Mouse (Mus musculus): ENCODE measurements at regions not wholly inside any gene's neighbourhood (a gene's known extent, or its start where the extent isn't known, plus 50 kb on each side); places are given as distances from the start of the nearest gene placed in this dataset.
A peak's percentile ranks its signal among the peaks of the same experiment; 100 is the strongest.

- Histone ChIP-seq H3K9me3 (ENCODE audit: control insufficient read depth, low read length) (peaks cover 4% of the 10 kb centered on the region; the same call in 1 of the 2 replicates), H3K4me1 (replicated peaks; ENCODE audit: control insufficient read depth, insufficient read depth, low read length) (peaks cover 25% of the 10 kb centered on the region), H3K4me3 (ENCODE audit: low read length) (no peak overlapping the region), H3K9ac (ENCODE audit: low read length) (no peak overlapping the region), H3K27ac (ENCODE audit: low read length) (no peak overlapping the region), H3K27me3 (ENCODE audit: control insufficient read depth, insufficient read depth, low read depth, low read length) (no peaks in the 10 kb centered on the region), H3K36me3 (ENCODE audit: control insufficient read depth, insufficient read depth, low read length) (no peaks in the 10 kb centered on the region), H3K4me2 (ENCODE audit: low read depth, low read length) (no peak overlapping the region)
- ATAC-seq (ENCODE audit: low read depth), result no peak
- WGBS, result 55% methylated on average over 9 of the region's 9 CpGs
Measured at GRCm38 (mm10) chr13:51899319-51900042, 53.0 kb downstream of the Gadd45g start.

GRCm38 (mm10) chr13:51900043-51900440 lies 53.6 kb downstream of the Gadd45g start:
- Histone ChIP-seq H3K9me3 (ENCODE audit: control insufficient read depth, low read length) (peaks cover 1% of the 10 kb centered on the region; the same call in 1 of the 2 replicates), H3K4me1 (replicated peaks; ENCODE audit: control insufficient read depth, insufficient read depth, low read length) (peaks cover 25% of the 10 kb centered on the region), H3K27ac (ENCODE audit: low read length) (no peak overlapping the region), H3K27me3 (ENCODE audit: control insufficient read depth, insufficient read depth, low read depth, low read length) (no peaks in the 10 kb centered on the region), H3K36me3 (ENCODE audit: control insufficient read depth, insufficient read depth, low read length) (no peaks in the 10 kb centered on the region), H3K9ac (ENCODE audit: low read length) (no peak overlapping the region), H3K4me2 (ENCODE audit: low read depth, low read length) (no peak overlapping the region), H3K4me3 (ENCODE audit: low read length) (no peak overlapping the region)
- 65% methylated on average over 3 of the region's 3 CpGs for WGBS
- ATAC-seq (ENCODE audit: low read depth), result no peak

- Histone ChIP-seq H3K36me3 (ENCODE audit: control insufficient read depth, insufficient read depth, low read length) (no peaks in the 10 kb centered on the region), H3K27ac (ENCODE audit: low read length) (peak overlapping the region; percentile 94), H3K4me2 (ENCODE audit: low read depth, low read length) (peak overlapping the region; percentile 43), H3K27me3 (ENCODE audit: control insufficient read depth, insufficient read depth, low read depth, low read length) (no peaks in the 10 kb centered on the region), H3K4me1 (replicated peaks; ENCODE audit: control insufficient read depth, insufficient read depth, low read length) (peaks cover 24% of the 10 kb centered on the region), H3K9ac (ENCODE audit: low read length) (peak overlapping the region; percentile 48), H3K4me3 (ENCODE audit: low read length) (peak overlapping the region; percentile 16), H3K9me3 (ENCODE audit: control insufficient read depth, low read length) (no peaks in the 10 kb centered on the region)
- WGBS, result 20% methylated on average over 19 of the region's 19 CpGs
- peak; percentile 87 for ATAC-seq (ENCODE audit: low read depth)
Measured at GRCm38 (mm10) chr13:51902482-51903285, 56.2 kb downstream of the Gadd45g start.

- Histone ChIP-seq H3K27ac (ENCODE audit: low read length) (peak overlapping the region; percentile 94), H3K4me3 (ENCODE audit: low read length) (no peak overlapping the region), H3K4me2 (ENCODE audit: low read depth, low read length) (peak overlapping the region; percentile 43), H3K9ac (ENCODE audit: low read length) (peak overlapping the region; percentile 48), H3K4me1 (replicated peaks; ENCODE audit: control insufficient read depth, insufficient read depth, low read length) (peaks cover 23% of the 10 kb centered on the region), H3K27me3 (ENCODE audit: control insufficient read depth, insufficient read depth, low read depth, low read length) (no peaks in the 10 kb centered on the region), H3K9me3 (ENCODE audit: control insufficient read depth, low read length) (no peaks in the 10 kb centered on the region), H3K36me3 (ENCODE audit: control insufficient read depth, insufficient read depth, low read length) (no peaks in the 10 kb centered on the region)
- 22% methylated on average over 11 of the region's 11 CpGs for WGBS
- ATAC-seq (ENCODE audit: low read depth), result peak; percentile 84
Measured at GRCm38 (mm10) chr13:51903324-51903939, 57.0 kb downstream of the Gadd45g start.

GRCm38 (mm10) chr13:51905270-51905669 lies 58.8 kb downstream of the Gadd45g start:
- 83% methylated on average over 5 of the region's 5 CpGs for WGBS
- ATAC-seq (ENCODE audit: low read depth), result no peak
- no peaks in the 10 kb centered on the region for H3K27me3 ChIP-seq (ENCODE audit: control insufficient read depth, insufficient read depth, low read depth, low read length)

GRCm38 (mm10) chr13:51906103-51906502 lies 59.6 kb downstream of the Gadd45g start:
- WGBS, result 70% methylated on average over 3 of the region's 3 CpGs
- no peaks in the 10 kb centered on the region for H3K9me3 ChIP-seq (ENCODE audit: control insufficient read depth, low read length)
- H3K9ac ChIP-seq (ENCODE audit: low read length), result no peak overlapping the region
- no peak for ATAC-seq (ENCODE audit: low read depth)
- H3K36me3 ChIP-seq (ENCODE audit: control insufficient read depth, insufficient read depth, low read length), result no peaks in the 10 kb centered on the region
- H3K27me3 ChIP-seq (ENCODE audit: control insufficient read depth, insufficient read depth, low read depth, low read length), result no peaks in the 10 kb centered on the region
- no peak overlapping the region for H3K4me2 ChIP-seq (ENCODE audit: low read depth, low read length)
- peaks cover 18% of the 10 kb centered on the region for H3K4me1 ChIP-seq (replicated peaks; ENCODE audit: control insufficient read depth, insufficient read depth, low read length)
- no peak overlapping the region for H3K27ac ChIP-seq (ENCODE audit: low read length)
- no peak overlapping the region for H3K4me3 ChIP-seq (ENCODE audit: low read length)

More at GRCm38 (mm10) chr13:51905270-51905669, 58.8 kb downstream of the Gadd45g start:
- no peaks in the 10 kb centered on the region for H3K9me3 ChIP-seq (ENCODE audit: control insufficient read depth, low read length)
- H3K4me2 ChIP-seq (ENCODE audit: low read depth, low read length), result no peak overlapping the region
- peaks cover 18% of the 10 kb centered on the region for H3K4me1 ChIP-seq (replicated peaks; ENCODE audit: control insufficient read depth, insufficient read depth, low read length)
- no peak overlapping the region for H3K27ac ChIP-seq (ENCODE audit: low read length)
- no peak overlapping the region for H3K9ac ChIP-seq (ENCODE audit: low read length)
- H3K4me3 ChIP-seq (ENCODE audit: low read length), result no peak overlapping the region
- no peaks in the 10 kb centered on the region for H3K36me3 ChIP-seq (ENCODE audit: control insufficient read depth, insufficient read depth, low read length)

- no peak for ATAC-seq (ENCODE audit: low read depth)
- Histone ChIP-seq H3K27ac (ENCODE audit: low read length) (no peak overlapping the region; the same call in 1 of the 2 replicates), H3K4me3 (ENCODE audit: low read length) (no peak overlapping the region), H3K9ac (ENCODE audit: low read length) (no peak overlapping the region), H3K36me3 (ENCODE audit: control insufficient read depth, insufficient read depth, low read length) (no peaks in the 10 kb centered on the region), H3K9me3 (ENCODE audit: control insufficient read depth, low read length) (no peaks in the 10 kb centered on the region), H3K4me1 (replicated peaks; ENCODE audit: control insufficient read depth, insufficient read depth, low read length) (peaks cover 12% of the 10 kb centered on the region), H3K4me2 (ENCODE audit: low read depth, low read length) (no peak overlapping the region), H3K27me3 (ENCODE audit: control insufficient read depth, insufficient read depth, low read depth, low read length) (no peaks in the 10 kb centered on the region)
- WGBS, result 72% methylated on average over 7 of the region's 7 CpGs
Measured at GRCm38 (mm10) chr13:51908514-51908913, 62.0 kb downstream of the Gadd45g start.

- H3K4me2 ChIP-seq (ENCODE audit: low read depth, low read length), result 0 out of 2 replicates have a peak overlapping the region, but pooled peaks have one; percentile 21
- 36% methylated on average over 17 of the region's 17 CpGs for WGBS
- H3K4me3 ChIP-seq (ENCODE audit: low read length), result no peak overlapping the region
- ATAC-seq (ENCODE audit: low read depth), result peak; percentile 90
- H3K27ac ChIP-seq (ENCODE audit: low read length), result peak overlapping the region; percentile 82
- H3K9me3 ChIP-seq (ENCODE audit: control insufficient read depth, low read length), result no peaks in the 10 kb centered on the region
- no peak overlapping the region for H3K9ac ChIP-seq (ENCODE audit: low read length)
- H3K4me1 ChIP-seq (replicated peaks; ENCODE audit: control insufficient read depth, insufficient read depth, low read length), result peaks cover 6% of the 10 kb centered on the region
- H3K27me3 ChIP-seq (ENCODE audit: control insufficient read depth, insufficient read depth, low read depth, low read length), result no peaks in the 10 kb centered on the region
- no peaks in the 10 kb centered on the region for H3K36me3 ChIP-seq (ENCODE audit: control insufficient read depth, insufficient read depth, low read length)
Measured at GRCm38 (mm10) chr13:51911296-51911998, 65.0 kb downstream of the Gadd45g start.
